Mouse (Mus musculus) NIH3T3 (cell line): ENCODE measurements around the gene Crb1.
"Not testable (repeated sequence)": the region's sequence is repeated elsewhere in the genome, so short reads cannot be mapped to it uniquely, and the experiment has no call there.

ENCODE experiments used
- DNase-seq: peaks from one replicate; pipeline ENCODE4 v3.0.0-alpha.2; 2012; ENCODE audit warnings: low read depth

The Crb1 gene

DNA sequence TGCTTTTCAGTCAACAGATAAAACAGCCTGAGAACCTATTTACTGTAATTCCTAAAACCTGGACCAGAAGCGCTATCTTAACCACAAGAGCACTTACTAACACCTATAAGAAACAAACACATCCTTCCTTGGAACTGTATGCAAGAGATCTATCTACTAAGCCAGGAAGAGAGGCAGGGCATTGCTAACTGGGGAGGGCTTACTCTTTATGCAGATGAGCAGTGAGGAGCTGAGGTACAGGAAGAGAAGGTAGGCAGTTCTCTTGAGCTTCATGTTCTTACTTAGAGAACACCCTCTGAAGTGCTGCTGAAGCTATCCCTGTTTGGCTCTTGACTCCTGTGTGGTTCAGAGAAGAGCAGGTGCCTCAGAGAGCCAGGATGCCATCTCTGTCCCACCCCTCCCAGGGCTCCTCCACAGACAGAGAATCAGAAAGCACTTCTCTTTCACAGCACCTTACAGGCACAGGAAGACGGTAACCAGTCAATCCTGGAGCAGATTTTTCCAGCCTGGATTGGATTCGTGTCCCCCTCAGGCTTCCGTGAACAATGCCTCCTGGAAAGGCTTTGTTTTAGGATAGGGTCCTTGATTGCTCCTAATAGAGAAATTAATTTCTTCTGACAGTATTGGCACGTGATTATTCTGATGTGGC lies at the start of gene Crb1:
Crb1 (minus strand) TSS at position 463 of the 649 bp plus-strand sequence.
- DNase-seq = no peak

DNA sequence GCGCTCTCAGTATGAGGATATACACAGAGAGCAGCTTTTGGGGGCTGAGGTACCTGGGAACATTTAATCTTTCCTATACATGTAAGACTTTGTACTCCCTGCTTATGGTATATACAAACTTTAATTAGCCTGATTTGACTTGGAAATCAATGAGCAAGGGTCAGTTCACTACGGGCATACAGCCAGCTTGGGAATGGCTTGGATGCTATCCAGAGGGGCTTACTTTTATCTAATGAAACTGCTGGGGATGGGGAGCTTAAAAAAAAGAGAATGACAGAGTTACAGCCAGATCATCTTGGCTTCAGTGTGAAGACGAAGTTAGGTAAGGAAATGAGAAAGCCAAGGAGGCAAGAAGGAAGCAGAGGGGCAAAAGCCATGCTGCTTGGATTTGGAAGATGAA lies 48.1 kb upstream of the Crb1 start:
- no peak for DNase-seq

DNA sequence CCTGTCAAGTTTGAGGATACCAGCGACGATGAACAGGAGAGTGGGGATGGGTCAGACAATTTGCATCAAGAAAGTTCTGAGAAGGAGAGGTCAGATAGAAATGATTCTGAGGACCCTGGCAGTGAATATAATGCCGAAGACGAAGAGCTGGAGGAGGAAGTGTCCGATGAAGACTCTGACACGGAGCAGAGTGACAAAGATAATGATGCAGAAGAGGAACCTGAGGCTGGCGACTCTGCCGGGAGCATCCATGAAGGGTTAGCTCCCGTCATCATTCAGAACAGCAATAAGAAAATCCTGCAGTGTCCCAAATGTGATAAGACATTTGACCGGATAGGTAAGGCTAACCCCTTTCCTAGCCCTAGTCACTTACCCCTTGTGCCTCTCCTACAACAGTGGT lies 47.0 kb upstream of the Crb1 start:
- no peak for DNase-seq

DNA sequence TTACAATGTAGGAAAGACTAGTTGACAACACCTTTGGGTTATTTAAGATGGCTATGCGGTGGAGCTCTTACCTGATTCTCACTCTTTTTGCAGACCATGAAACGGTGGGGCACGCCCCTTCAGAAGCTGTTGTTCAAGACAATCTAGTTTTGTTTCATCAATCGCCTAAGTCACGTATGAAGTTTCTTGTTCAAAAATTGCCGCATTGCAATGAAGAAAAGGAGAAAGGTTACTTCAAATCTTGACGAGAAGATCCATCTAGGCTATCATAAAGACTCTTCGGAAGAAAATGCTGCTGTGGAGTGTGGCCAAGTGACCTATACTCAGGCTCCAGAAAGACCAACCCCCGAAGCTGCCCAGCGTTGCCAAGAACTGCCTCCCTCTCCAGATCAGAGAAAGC lies 46.0 kb upstream of the Crb1 start:
- DNase-seq = peak; percentile 64

DNA sequence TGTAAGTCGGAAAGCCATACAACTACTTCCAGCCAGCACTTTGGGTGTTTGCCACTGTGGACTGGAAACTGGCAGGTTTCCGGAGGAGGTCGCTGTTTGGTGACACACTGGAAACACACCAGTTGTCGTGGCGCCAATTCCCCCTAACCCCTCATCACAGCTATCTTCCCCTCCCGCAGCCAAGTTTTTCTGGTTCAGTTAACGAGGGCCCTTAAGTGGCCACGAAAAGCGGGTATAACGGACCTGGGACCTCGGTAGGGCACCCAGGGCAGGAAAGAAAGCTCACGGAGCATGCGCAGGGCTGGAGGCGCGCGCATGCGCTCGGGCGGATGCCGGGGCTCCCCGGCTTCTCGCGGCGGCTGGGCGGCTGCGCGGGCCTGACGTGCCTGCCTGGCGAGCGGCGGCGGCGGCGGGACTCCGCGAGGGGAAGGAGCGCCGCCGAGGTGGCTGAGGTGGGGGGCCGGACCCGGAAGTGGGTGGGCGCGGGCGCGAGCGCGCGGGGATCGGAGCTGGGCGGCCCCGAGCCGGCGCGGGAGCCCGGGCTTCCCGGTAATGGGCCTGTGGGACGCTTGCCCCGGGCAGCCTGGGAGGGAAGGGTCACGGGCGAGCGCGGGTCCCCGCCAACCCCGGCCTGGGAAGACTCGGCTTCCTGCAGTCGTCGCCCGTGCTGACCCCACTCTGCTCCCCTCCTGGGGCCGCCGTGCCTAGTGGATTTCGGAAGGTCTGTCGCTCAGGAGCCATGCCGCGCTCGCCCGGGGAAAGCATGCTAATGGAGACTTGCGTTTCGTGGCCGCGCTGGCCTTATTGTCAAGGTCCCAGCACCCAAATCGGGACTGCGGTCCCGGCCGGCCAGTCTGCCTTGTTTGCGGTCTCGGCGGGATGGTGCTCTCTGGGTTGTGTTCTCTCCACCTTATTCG lies 45.2 kb upstream of the Crb1 start, which contains the start of gene Zbtb41:
Zbtb41 (plus strand) TSS at position 414 of the 917 bp plus-strand sequence.
- DNase-seq = peak; percentile 97

DNA sequence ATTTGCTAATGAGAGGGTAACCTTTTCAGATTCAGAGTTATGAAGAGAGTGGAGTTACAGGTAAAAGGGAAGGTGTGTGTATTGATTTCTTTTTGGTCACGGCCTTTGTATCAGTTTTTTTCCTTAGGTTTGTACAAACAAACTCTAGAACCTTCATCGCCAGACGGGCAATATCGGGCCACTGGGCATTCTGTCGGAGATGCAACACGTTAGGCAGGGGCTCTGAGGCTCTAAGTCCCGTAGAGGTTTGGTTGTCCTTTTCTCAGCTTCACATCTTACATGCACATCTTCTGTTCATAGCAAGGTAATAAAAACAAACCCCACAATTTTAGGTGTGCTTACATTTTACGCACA lies 44.6 kb upstream of the Crb1 start:
- no peak for DNase-seq

DNA sequence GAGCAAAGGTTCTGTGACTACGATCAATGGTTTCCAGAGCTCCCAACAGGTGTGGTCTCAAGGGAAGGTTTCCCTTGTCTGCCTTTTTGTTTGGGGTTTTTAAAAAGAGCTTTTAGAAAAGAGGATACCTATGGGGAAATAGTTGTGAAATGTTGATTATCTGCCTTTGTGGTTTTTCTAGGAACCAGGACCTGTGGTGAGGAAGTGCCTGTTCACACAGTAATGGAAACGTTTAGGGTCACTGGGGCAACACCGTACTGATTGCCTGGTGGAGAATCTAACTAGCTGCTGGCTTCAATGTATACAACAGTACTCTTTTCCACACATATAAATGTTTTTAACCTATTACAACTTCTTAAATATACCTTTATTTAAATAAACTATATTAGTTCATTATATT lies 36.6 kb upstream of the Crb1 start:
- no peak for DNase-seq

DNA sequence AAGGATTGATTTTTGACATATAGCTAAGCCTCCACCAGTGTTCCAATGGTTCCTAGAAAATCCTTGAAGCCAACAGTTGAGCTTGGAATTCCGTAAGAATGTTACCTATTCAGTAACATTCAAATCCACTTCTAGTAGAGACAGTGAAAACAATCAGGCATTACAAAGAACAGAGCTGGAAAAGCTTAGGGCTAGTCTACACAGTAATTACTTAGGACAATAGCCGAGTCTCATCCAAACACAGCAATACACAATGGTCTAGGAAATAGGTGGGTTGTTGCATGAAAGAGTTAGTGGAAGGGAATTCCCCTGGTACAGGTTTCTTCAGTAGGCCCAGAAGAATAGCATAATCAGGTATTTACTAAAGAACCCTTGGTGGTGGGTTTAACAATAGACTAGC lies 35.5 kb upstream of the Crb1 start:
- not testable (repeated sequence) for DNase-seq

DNA sequence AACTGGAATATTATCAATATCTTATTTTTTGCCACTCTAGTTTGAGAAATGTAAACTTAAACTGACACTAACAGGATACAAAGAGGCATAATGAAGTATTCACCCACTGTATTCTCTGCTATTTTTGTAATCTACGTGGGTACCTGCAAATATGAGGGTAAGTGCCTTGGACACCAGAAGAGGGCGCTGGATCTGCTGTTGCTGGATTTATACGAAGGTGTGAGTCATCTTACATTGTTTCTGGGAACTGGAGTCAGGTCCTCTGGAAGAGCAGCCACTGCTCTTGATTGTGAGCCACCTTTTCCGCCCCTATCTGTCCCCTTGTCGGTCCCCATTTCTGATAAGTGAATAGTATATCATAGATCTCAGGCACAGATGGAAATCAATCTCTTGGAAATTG lies 30.8 kb upstream of the Crb1 start:
- peak; percentile 34 for DNase-seq

DNA sequence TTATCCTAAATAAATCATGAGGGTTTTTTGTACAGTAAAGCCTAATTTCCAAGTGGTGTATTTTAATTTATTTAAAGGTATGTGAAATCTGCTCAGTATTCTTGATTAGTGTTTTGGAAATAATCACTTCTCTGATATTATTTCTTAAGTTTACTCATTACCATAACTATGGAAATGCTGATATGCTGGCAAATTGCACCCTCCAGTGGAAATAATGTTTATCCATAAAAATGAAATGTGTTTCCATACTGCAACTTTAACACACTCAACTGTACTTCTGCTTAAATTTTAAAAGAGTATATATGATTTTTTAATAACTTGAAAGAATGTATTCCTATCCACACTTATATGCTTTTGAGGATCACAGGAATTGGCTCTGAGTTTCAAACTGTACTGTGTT lies 28.9 kb upstream of the Crb1 start:
- DNase-seq = no peak

DNA sequence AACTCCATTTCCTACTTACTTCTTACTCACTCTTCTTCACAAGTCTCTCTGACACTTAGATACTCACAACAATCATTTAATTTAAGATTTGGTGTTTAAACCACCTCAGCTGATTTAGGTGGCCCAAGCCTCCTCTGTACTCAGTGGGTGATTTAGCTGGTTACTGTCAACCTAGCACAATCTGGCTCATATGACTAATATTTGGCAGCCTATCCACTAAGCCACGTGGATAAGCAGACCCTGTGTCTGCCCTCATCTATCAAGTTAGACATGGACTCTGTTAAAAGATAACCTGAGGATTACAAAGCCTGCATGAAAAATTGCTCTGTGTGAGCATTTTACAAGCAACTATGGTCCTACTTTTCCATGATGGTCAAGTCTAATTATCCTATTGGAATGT lies 19.7 kb upstream of the Crb1 start:
- DNase-seq = no peak

DNA sequence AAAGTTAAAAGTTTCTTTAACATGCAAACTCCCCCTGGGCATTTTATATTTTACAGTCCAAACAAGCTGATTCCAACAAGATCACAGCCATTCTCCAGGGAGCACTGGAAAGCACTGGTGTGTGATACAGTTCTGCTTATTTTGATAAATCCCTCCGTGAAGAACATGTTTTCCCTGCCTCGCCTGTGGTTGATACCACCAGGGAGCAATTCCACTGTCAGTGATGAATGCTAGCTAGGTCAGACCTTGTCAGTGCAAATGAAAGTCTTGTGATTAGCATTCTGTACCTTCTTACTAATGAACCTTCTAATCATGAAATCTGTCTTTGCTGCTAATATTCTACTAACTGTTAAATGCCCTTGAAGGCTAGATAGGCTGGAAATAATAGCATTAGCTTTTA lies 14.8 kb upstream of the Crb1 start:
- DNase-seq = no peak

DNA sequence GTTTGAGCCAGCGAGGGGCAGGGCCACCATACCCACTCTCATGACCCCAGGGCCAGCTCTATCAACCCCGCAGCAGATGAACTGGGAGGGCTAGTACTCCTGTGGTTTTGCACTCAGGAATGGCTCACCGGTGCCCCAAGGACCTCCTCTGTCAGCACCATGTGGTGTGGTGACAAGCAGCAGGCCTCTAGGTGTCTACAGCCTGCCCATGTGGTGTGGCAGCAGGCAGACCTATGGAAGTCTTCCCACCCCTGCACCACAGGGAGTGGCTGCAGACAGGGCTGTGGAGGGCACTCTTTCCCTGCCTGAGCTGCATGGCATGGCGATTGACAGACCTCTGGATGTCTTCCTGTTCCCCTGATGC lies 2.7 kb upstream of the Crb1 start:
- no peak for DNase-seq

DNA sequence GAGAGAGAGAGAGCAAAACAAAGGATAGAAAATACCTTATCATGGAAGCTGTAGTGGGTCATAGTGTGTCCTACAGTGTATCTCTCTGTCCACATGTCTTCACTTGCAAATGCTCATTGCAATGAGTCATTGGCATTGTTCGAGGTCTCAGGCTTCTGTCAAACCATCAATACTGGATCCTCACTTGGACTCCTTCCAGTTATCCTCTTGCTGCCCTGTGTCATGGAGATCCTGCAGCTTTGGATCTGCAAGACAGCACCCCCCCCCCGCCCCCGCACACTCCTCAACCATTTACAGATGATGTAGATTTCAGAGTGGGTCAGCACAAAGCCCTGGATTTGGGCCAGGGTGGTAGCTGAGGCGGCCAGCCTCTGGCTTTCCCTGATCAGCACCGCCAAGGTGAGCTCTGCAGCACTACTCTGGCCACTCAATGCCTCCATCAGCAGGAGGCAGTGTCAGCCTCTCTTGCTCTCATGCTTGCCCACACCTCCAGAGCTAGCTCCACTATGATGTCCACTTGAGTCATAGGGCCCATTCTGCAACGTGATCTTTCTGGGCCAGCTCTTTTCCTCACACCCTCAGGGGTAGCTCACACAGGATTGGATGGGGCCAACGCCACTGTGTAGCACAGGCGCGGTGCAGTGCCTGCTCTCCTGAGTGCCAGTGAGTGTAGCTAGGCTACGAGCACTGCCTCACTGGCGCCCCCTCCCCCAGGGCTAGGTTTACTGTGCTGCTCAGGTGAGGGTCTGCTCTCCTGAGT lies 2.1 kb upstream of the Crb1 start:
- peak; percentile 3 for DNase-seq

DNA sequence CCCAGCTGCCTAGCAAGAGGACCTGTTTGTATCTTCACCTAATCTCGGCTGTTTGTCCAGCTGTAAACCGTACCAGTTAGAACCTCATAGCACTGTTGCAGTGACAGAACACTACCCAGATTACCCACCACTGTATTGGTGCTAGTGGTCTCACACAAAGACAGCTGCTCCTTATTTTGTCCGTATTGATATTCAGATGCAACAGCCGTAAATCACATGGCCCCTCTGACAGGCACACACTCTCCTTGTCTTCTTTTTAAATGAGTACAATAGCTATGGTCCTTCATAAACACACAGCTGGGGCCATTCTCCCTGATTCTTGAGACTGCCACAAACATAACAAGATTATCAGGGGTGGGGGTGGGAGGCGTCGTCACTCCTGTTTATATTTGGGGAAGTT lies 1.0 kb downstream of the Crb1 start:
- DNase-seq = no peak

DNA sequence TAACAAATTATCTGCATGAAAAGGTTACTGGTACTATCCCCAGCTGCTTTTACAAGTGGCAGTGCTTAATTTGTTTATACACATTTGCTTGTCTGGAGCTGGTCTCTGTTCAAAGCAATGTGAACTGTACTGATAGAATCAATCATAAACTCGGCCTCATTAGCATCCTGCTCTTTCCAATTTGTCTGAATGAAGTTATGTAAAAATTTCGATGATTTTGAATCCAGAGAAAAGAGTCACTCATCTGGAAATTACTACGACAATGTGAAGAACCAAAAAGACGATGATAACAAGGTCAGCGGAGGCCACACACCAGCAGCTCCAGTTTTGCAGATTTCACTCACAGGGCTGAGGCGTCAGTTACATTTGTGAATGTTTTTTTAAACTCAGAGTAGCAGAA lies 5.6 kb downstream of the Crb1 start:
- DNase-seq = no peak

DNA sequence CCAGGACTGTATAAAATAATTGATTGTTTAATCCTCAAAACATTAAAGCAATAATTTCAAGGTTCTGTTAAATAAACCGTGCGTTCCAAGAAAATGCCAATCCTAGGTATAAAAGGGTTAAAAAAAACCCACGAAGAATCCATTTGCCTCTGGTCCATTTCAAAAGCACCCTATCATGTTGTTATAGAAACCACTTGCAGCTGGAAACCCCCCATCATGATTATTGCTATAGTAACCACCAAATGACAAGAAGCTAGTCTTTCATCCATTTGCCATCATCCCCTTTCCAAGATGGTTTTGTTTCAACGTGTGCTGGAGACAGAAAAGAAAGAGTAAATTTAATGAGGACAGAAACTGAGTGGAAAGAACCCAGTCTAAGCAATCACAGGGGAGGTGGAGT lies 28.3 kb downstream of the Crb1 start:
- DNase-seq = no peak

DNA sequence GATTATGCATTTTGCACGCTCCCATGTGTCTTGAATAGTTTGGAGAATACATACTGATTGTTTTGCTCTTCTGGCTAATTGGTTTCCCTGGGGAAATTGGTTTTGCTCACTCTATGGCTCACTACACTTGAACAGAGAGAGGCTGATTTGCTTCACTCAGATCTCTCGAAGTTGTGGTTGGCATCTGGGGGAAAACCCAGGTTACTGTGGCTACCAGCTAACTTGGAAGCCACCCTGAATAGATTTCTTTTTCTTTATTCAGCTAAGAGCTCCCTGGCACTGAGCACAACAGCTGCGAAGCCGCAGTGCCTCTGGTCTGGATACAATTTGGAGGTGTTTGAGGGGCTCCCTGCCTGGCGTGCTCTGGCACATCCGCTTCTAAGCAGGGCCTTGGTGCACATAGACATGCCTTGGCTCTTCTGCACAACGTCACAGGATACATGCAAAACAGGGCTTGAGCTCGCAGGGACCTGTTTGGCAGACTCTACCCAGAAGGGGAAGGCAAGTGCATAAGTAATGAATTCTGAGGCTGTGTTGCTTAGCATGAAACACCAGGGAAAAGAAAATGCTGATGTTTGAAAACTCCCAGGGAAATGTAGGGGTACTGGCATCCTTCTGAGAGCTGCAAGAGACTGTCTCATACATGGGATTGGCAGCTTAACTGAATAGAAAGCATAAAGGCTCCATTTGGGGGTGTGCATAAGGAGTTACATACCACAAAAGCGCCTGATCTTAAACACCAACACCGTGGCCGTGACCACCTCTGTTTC lies 30.1 kb downstream of the Crb1 start:
- no peak for DNase-seq

DNA sequence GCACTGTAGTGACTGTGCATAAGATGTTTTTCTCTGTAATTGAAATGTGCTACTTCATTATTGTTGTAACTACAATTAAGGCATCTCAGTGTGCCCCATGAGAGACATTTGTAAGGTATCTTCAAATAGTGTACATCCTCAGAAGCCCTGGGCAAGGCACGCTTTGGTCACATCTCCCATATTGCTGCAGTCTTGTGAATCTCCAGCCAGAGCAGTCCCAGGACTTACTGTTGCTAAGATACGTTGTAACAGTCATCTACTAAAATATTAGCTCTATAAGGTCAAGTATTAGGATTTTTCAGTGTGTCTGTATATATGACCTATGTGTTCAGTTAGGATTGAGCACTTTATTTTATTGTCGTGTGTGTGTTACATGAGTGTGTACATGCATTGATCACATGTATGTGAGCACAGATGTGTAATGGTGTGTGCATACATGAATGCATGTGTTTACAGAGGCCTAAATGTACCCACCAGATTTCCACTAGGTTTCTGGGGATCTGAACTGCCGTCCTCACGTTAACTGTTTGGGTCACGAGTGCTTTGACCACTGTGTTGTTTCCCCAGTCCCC lies 30.8 kb downstream of the Crb1 start:
- DNase-seq = no peak

DNA sequence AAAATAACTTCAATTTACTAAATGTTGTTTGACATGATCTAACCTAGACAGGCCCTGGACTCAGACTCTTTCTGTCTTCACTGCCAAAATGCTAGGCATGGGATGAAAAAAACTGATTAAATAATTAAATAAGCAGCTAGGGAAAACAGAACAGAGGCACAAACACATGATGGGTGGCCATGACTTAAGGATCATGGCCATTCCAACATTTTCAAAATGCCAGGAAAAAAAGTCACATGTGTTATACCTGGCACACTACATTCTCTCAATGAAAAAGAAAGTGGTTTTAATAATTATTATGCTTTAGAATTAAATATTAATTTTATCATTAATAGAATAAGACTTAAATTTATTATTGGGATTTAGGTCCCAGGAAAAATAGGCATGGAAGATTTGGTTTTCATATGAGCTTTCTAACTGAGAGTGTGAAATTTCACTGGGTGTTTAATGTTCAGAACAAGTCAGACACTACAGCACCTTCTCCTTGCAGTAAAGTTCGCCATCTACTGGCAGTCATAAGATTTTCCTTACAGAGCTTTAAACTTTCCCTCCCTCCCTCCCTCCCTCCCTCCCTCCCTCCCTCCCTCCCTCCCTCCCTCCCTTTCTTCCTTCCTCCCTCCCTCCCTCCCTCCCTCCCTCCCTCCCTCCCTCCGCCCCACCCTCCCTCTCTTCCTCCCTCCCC lies 36.6 kb downstream of the Crb1 start:
- DNase-seq = peak; percentile 61

DNA sequence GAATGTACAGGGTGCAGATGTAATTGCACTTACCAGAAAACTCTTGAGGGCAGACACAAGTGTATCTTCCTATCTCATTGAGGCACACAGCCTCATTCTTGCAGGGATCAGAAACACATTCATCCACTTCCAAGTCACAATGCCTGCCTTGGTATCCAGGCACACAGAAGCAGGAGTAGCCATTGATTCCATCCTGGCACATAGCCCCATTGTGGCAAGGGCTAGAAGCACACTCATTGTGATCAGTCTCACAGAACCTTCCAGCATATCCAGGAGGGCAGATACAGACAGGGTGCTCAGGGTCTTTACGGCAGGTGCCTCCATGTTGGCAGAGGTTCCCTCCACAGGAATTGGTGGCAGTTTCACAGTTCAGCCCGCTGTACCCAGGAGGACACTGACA lies 39.9 kb downstream of the Crb1 start:
- DNase-seq = no peak
